ENCODE assay signal across 1 mouse cellular context in the genomic region with DNA sequence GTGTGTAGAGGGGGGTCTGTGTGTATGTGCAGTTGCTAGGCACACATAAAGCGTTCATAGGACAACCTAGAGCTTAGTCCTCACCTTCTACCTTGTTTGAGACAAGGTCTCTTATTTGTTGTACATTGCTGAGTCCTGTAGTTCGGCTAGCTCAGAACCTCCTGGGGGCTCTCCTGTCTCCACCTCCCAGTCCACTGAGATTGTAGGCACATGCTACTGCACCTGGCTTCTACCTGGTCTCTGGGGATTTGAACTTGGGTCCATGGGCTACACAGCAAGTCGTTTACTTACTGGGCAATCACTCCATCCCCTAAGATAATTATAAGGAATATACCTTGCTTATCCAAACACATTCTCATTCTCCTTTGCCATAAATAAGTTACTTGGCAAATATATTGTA.
TF ChIP-seq lines count a peak whose summit lies in the region.

No protein-coding gene starts in this region.

TF ChIP-seq in CH12.LX, 34 proteins besides CTCF, POLR2A, EP300 and RAD21:
- TF ChIP-seq BHLHE40 (IDR thresholded peaks at IDR 0.05; ENCODE audit: low read depth, low read length) = peak; percentile 36; the same call in 1 of the 2 replicates
- TF ChIP-seq HCFC1 (IDR thresholded peaks at IDR 0.05; ENCODE audit: low read depth, low read length) = no peak
- no peak for TF ChIP-seq TBP (conservative IDR thresholded peaks at IDR 0.05; ENCODE audit: low read depth, low read length)
- no peak for TF ChIP-seq MYC (IDR thresholded peaks at IDR 0.05; ENCODE audit: low read depth, low read length)
- no peak for TF ChIP-seq MAX (IDR thresholded peaks at IDR 0.05; ENCODE audit: low read length)
- TF ChIP-seq KAT2A (IDR thresholded peaks at IDR 0.05; ENCODE audit: insufficient replicate concordance, low read length) = no peak
- TF ChIP-seq USF2 (conservative IDR thresholded peaks at IDR 0.05; ENCODE audit: low read depth, low read length) = no peak
- no peak for TF ChIP-seq GABPA (IDR thresholded peaks at IDR 0.05; ENCODE audit: insufficient replicate concordance, low read depth, low read length)
- no peak for TF ChIP-seq ZC3H11A (IDR thresholded peaks at IDR 0.05; ENCODE audit: low read depth, low read length)
- no peak for TF ChIP-seq ZKSCAN1 (IDR thresholded peaks at IDR 0.05; ENCODE audit: borderline replicate concordance, low read depth, low read length)
- no peak for TF ChIP-seq RCOR1 (conservative IDR thresholded peaks at IDR 0.05; ENCODE audit: low read depth, low read length)
- no peak for TF ChIP-seq MXI1 (IDR thresholded peaks at IDR 0.05; ENCODE audit: low read depth, low read length)
- no peak for TF ChIP-seq MEF2A (IDR thresholded peaks at IDR 0.05; ENCODE audit: borderline replicate concordance, low read depth, low read length)
- TF ChIP-seq IRF4 (IDR thresholded peaks at IDR 0.05; ENCODE audit: low read depth, low read length) = 0 out of 2 replicates have a peak, but pooled peaks have one; percentile 9
- TF ChIP-seq CHD2 (IDR thresholded peaks at IDR 0.05; ENCODE audit: low read length) = no peak
- TF ChIP-seq JUN (IDR thresholded peaks at IDR 0.05; ENCODE audit: insufficient read depth, low read depth, low read length) = no peak
- TF ChIP-seq CHD1 (IDR thresholded peaks at IDR 0.05; ENCODE audit: low read depth, low read length) = peak; percentile 14; the same call in 1 of the 2 replicates
- TF ChIP-seq POLR2AphosphoS2 (IDR thresholded peaks at IDR 0.05; ENCODE audit: low read depth, low read length) = no peak
- no peak for TF ChIP-seq E2F4 (IDR thresholded peaks at IDR 0.05; ENCODE audit: insufficient replicate concordance, low read depth, low read length)
- TF ChIP-seq SMC3 (IDR thresholded peaks at IDR 0.05; ENCODE audit: low read depth, low read length) = no peak
- 0 out of 2 replicates have a peak, but pooled peaks have one; percentile 26 for TF ChIP-seq MAZ (IDR thresholded peaks at IDR 0.05; ENCODE audit: low read depth, low read length)
- TF ChIP-seq ELF1 (IDR thresholded peaks at IDR 0.05; ENCODE audit: low read depth, low read length) = no peak
- no peak for TF ChIP-seq NRF1 (IDR thresholded peaks at IDR 0.05; ENCODE audit: low read depth, low read length)
- peak; percentile 19; the same call in 1 of the 2 replicates for TF ChIP-seq SIN3A (IDR thresholded peaks at IDR 0.05; ENCODE audit: low read length)
- TF ChIP-seq ETS1 (conservative IDR thresholded peaks at IDR 0.05; ENCODE audit: low read depth, low read length) = 0 out of 2 replicates have a peak, but pooled peaks have one; percentile 12
